Mouse (Mus musculus) kidney, adult 2 months (tissue): Measurements from ENCODE around the gene Dbh.

ENCODE experiments used
- CTCF ChIP-seq: fragments of 200-500 bp; conservative IDR thresholded peaks from 2 replicates; pipeline ENCODE4 v1.5.1; 2011; ENCODE audit warnings: low read depth, mild to moderate bottlenecking, control low read depth, low read length, moderate library complexity, mixed read lengths; ENCODE audit not compliant: insufficient read depth, insufficient read length
- POLR2A ChIP-seq: fragments of 200-500 bp; IDR thresholded peaks from one replicate; pipeline ENCODE4 v1.6.1; 2011; ENCODE audit warnings: low read depth, low read length, control low read depth

DNA sequence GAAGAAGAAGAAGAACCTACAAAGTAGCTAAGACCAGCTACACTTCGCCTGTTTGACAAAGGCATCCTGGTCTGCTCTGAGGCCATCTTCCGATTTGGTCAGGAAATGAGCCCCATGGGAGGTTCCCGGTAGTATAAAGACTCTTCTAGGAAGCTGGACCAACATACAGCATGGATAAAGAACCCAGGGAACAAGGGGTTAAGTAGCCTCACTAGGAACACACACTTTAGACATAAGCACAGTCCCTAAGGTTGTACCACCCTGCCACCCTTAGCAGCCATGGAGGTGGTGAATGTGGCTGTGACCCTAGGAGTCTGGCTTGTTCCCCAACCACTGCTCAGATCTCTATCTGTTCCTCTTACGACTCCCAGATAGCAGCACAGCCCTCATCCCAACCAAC is 26.7 kb upstream of the Dbh start:
- TF ChIP-seq POLR2A (no peak), CTCF (no peak)
